Mouse (Mus musculus) embryonic facial prominence, embryonic 12.5 days (tissue): ENCODE measurements around the gene Cdc27. TPM values are rescaled to one million over a fixed set of nuclear protein-coding genes. Genes with fewer than 3 reads are reported as not detected.
A peak's percentile ranks its signal among the peaks of the same experiment; 100 is the strongest.

Source experiments
- ATAC-seq: fragments of 200-750 bp; cut with Nextera tagmentation; 2 replicates; pipeline ENCODE4 v1.8.0; 2017; ENCODE audit not compliant: insufficient number of reproducible peaks, insufficient read depth, low FRiP score, low TSS enrichment
- H3K27ac ChIP-seq: fragments of 300-500 bp; sonication (generic); 2 replicates; pipeline ENCODE4 v1.5.1; 2016; ENCODE audit warnings: mild to moderate bottlenecking
- H3K27me3 ChIP-seq: fragments of 300-500 bp; sonication (generic); 2 replicates; pipeline ENCODE4 v1.6.1; 2016; ENCODE audit warnings: mild to moderate bottlenecking, moderate library complexity
- H3K36me3 ChIP-seq: fragments of 300-500 bp; sonication (generic); 2 replicates; pipeline ENCODE4 v1.6.1; 2016; ENCODE audit warnings: mild to moderate bottlenecking
- H3K4me1 ChIP-seq: fragments of 300-500 bp; sonication (generic); 2 replicates; pipeline ENCODE4 v1.6.1; 2016
- H3K4me2 ChIP-seq: fragments of 300-500 bp; sonication (generic); replicated peaks from 2 replicates; pipeline ENCODE4 v1.6.1; 2016; ENCODE audit warnings: mild to moderate bottlenecking, moderate library complexity
- H3K4me3 ChIP-seq: fragments of 300-500 bp; sonication (generic); 2 replicates; pipeline ENCODE4 v1.5.1; 2016; ENCODE audit warnings: mild to moderate bottlenecking
- H3K9ac ChIP-seq: fragments of 300-500 bp; sonication (generic); 2 replicates; pipeline ENCODE4 v1.6.1; 2016; ENCODE audit warnings: mild to moderate bottlenecking, moderate library complexity
- H3K9me3 ChIP-seq: fragments of 300-500 bp; sonication (generic); 2 replicates; pipeline ENCODE4 v1.6.1; 2016; ENCODE audit warnings: mild to moderate bottlenecking, moderate library complexity
- WGBS: fragments of 180-500 bp; shearing (Covaris S2); methylation state at CpG from one replicate; pipeline ENCODE4 v1.1.7; 2016; 5-methylcytosine and 5-hydroxymethylcytosine counted together
- polyA plus RNA-seq: library from polyadenylated mRNA; unstranded; fragments of >200 nt; fragmentation: Nextera tagmentation; extraction: Ambion mirVana; gene quantifications from 2 replicates; pipeline ENCODE4 v1.2.1, GENCODE M21; 2016

The Cdc27 gene
- polyA plus RNA-seq, 1 experiment from 2014 or later: 52.1 TPM

DNA sequence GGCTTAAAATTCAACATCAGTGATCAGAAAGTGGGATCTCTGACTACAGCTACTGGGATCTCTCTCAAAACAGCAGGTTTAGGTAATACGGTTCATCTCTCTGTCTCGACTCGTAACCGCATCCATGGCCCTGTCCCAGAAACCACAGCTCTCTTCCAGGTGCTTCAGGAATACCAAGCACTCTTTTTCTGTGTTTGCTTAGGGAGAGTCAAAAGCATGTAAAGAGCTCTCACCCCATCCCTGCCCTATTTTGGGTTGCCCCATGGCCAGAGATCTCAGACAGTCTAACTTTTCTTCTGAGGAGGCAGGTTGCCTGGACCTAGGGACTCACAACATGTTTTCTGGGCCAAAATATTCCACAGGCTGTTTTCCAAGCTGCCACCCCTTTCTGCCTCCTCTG lies 17.9 kb upstream of the Cdc27 start:
- peaks cover 4% of the 10 kb centered on the region; the same call in 1 of the 2 replicates for H3K27me3 ChIP-seq
- no peak overlapping the region for H3K4me2 ChIP-seq
- H3K4me1 ChIP-seq: no peaks in the 10 kb centered on the region
- WGBS: 92% methylated on average over 4 of the region's 4 CpGs
- ATAC-seq: no peak
- H3K27ac ChIP-seq: no peak overlapping the region
- H3K9ac ChIP-seq: no peak overlapping the region
- no peaks in the 10 kb centered on the region for H3K36me3 ChIP-seq
- no peak overlapping the region for H3K4me3 ChIP-seq
- H3K9me3 ChIP-seq: no peaks in the 10 kb centered on the region

DNA sequence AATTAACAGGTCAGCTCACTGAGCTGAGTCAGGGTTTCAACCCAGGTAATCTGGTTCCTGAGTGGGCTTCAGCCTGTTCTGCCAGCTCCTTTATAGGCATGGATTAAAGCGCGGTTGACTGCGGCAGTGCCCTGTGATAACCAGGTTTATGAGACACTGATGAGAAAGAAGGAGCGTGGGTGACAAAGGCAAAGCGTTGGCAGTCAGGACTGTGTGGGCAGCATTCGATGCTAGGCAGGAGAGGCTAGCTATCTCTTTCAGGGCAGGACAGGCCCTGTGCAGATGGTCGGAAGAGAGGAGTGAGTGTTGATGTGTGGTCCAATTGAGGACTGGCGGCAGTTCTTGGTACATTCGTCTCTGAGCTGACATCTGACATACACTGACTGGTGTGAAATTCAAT lies 17.3 kb upstream of the Cdc27 start:
- no peak overlapping the region for H3K9ac ChIP-seq
- H3K4me1 ChIP-seq: no peaks in the 10 kb centered on the region

DNA sequence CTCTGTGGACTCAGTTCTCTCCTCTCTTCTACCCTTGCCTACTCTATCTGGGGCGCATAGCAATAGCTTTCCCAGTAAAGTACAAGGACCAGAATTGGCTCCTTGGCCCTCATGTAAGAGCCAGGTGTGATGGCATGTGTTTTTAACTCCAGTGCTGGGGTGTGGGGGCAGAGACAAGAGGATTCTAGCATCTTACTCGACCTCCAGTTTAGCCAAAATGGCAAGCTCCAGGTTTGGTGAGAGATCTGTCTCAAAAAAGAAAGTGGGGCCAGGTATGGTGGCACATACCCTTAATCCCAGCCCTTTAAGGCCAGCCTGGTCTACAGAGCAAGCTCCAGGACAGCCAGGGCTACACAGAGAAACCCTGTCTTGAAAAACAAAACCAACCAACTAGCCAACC lies 16.4 kb upstream of the Cdc27 start:
- Histone ChIP-seq H3K9me3 (no peaks in the 10 kb centered on the region), H3K9ac (no peak overlapping the region), H3K4me1 (no peaks in the 10 kb centered on the region), H3K27me3 (0 out of 2 replicates have a peak, but pooled peaks cover 4% of the 10 kb centered on the region), H3K4me2 (no peak overlapping the region), H3K27ac (no peak overlapping the region), H3K36me3 (no peaks in the 10 kb centered on the region), H3K4me3 (no peak overlapping the region)
- no peak for ATAC-seq
- WGBS: 75% methylated on average over 2 of the region's 2 CpGs

More for the DNA sequence above, 17.3 kb upstream of the Cdc27 start:
- no peaks in the 10 kb centered on the region for H3K36me3 ChIP-seq
- H3K4me3 ChIP-seq: no peak overlapping the region
- no peaks in the 10 kb centered on the region for H3K9me3 ChIP-seq
- no peak overlapping the region for H3K4me2 ChIP-seq
- peaks cover 4% of the 10 kb centered on the region; the same call in 1 of the 2 replicates for H3K27me3 ChIP-seq
- ATAC-seq: no peak
- WGBS: 81% methylated on average over 9 of the region's 9 CpGs
- no peak overlapping the region for H3K27ac ChIP-seq

DNA sequence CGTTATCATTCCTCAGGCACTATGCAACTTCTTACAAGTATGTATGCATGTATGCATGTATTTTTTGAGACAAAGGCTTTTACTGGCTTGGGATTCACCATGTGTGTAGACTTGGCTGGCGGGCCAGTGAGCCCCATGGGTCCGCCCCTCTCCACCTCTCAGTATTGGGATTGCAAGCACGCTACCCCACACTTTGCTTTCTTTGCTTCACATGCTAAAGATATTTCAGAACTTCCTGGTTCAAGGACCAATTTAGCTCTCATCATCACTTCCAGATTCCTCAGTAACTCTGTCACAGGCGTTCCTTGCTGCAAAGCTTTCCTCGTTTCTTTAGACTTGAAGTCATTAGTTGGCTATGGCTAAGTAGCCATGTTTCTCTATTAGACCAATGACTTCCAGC lies 15.7 kb upstream of the Cdc27 start:
- no peak for ATAC-seq
- no peaks in the 10 kb centered on the region for H3K4me1 ChIP-seq
- WGBS: 77% methylated on average over 6 of the region's 6 CpGs

DNA sequence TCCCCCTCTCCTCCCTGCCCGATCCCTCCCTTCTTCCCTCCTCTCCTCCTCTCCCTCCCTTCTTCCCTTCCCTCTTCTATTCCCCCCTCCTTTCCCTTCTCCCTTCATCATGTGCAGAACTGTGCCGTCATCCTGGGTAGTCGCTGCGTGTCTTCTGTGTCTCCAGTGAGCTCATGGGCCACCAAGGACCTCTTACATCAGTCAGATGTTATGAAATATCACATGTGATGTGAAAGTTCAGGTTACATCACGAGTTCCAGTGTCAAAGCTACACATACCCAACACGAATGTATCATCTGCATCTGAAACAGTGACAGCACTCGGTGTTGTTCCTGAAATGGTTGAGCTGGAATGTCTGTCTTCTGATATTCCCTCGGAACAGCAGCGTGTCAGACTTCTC lies 14.8 kb upstream of the Cdc27 start:
- Histone ChIP-seq H3K4me2 (no peak overlapping the region), H3K27me3 (no peaks in the 10 kb centered on the region), H3K9me3 (no peaks in the 10 kb centered on the region), H3K9ac (no peak overlapping the region), H3K27ac (no peak overlapping the region), H3K4me1 (no peaks in the 10 kb centered on the region), H3K4me3 (no peak overlapping the region), H3K36me3 (no peaks in the 10 kb centered on the region)
- ATAC-seq: no peak
- WGBS: 77% methylated on average over 9 of the region's 9 CpGs

More for the DNA sequence above, 15.7 kb upstream of the Cdc27 start:
- Histone ChIP-seq H3K9me3 (no peaks in the 10 kb centered on the region), H3K4me3 (no peak overlapping the region), H3K27ac (no peak overlapping the region), H3K9ac (no peak overlapping the region), H3K27me3 (no peaks in the 10 kb centered on the region), H3K36me3 (no peaks in the 10 kb centered on the region), H3K4me2 (no peak overlapping the region)

DNA sequence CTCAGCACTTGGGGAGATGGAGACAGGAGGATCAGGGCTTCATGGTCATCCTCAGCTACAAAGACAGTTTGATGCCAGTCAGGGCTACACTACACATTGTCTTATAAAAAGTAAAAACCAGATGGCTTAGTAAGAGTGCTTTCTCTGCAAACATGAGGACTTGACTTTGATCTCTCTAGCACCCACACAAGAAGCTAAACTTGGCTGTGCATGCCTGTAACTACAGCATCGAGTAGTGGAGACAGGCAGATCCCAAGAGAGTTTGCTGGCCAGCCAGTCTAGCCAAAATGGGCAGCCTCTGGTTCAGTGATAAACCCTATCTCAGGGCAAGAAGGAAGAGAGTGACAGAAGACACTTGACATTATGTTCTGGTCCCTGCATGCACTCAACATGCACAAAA lies 13.1 kb upstream of the Cdc27 start:
- no peaks in the 10 kb centered on the region for H3K9me3 ChIP-seq
- no peak overlapping the region for H3K4me3 ChIP-seq
- 67% methylated on average over 1 of the region's 1 CpGs for WGBS
- H3K36me3 ChIP-seq: no peaks in the 10 kb centered on the region
- no peak overlapping the region for H3K27ac ChIP-seq
- no peak for ATAC-seq
- no peak overlapping the region for H3K9ac ChIP-seq
- H3K4me1 ChIP-seq: no peaks in the 10 kb centered on the region
- H3K27me3 ChIP-seq: no peaks in the 10 kb centered on the region
- no peak overlapping the region for H3K4me2 ChIP-seq

DNA sequence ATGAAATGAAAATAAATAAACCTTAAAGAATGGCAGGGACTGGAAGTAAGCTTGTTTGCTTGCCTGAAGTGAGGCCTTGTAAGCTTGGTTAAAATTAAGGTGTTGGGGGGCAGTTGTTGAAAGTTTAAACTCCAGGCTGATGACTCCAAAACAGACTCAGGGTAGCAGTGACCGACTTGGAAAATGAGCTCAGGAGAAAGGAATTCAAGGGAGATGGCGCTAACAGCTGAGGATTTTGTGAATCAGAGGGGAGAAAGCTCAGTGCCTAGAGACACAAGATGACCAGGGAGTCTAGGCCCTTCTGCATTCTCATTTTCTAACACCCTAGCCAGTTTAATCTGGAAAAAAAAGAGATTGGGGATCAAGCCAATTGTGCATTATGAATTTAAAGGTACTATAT lies 10.6 kb upstream of the Cdc27 start:
- Histone ChIP-seq H3K4me3 (no peak overlapping the region), H3K4me1 (no peaks in the 10 kb centered on the region)
- no peak for ATAC-seq

DNA sequence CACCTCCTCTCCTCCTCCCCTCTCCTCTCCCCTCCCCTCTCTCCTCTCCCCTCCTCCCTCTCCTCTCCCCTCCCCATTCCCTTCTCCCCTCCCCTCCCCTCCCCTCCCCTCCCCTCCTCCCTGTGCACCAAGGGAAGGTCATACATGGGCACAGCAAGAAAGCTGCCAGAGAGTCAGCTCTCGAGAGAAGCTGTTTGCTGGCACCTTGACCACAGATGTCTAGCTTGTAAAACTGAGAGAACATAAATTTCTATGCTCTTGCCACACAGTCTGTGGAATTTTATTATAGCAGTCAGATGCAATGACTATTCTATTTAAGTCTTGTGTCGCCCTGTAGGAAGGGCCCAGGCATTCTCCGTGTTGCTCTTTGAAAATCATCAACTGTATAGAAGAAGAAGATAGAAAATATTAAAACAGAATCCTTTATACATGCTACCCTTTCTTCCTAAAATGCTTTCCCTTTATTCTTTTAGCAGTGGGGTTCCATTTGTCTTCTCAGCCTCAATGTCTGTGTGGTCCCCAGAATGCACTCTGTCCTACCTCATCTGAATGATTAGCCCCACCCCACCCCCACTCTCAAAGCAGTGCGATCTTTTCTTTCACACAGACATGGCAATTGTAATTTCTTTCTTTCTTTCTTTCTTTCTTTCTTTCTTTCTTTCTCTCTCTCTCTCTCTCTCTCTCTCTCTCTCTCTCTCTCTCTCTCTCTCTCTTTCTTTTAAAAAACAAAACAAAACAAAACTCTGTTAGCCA lies 8.4 kb upstream of the Cdc27 start:
- Histone ChIP-seq H3K4me3 (no peak overlapping the region), H3K27me3 (no peaks in the 10 kb centered on the region), H3K4me2 (no peak overlapping the region), H3K36me3 (no peaks in the 10 kb centered on the region), H3K27ac (no peak overlapping the region), H3K4me1 (no peaks in the 10 kb centered on the region), H3K9me3 (no peaks in the 10 kb centered on the region), H3K9ac (no peak overlapping the region)
- WGBS: 67% methylated on average over 4 of the region's 4 CpGs
- no peak for ATAC-seq

More for the DNA sequence above, 10.6 kb upstream of the Cdc27 start:
- no peaks in the 10 kb centered on the region for H3K9me3 ChIP-seq
- H3K4me2 ChIP-seq: no peak overlapping the region
- H3K9ac ChIP-seq: no peak overlapping the region
- no peaks in the 10 kb centered on the region for H3K27me3 ChIP-seq
- no peak overlapping the region for H3K27ac ChIP-seq
- WGBS: 51% methylated on average over 2 of the region's 2 CpGs
- H3K36me3 ChIP-seq: no peaks in the 10 kb centered on the region

DNA sequence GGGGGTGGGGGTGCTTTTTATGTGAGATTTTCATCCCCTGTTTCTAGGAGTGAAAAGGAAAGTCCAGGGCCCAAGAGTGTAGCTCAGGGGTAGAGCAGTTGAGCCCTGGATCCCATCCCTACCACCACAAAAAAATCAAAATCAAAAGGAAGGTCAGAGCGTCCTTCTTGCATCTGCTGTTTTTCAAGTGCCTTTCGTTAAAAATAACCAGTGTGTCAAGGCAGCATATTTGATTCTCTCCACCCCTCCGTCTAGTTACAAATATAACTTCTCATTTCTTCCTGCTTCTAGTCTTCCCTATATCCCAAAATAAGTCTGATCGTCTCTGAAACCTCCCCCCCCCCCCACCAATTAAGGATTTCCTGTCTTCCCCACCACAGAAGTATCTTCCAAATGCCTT lies 7.6 kb upstream of the Cdc27 start:
- Histone ChIP-seq H3K4me1 (no peaks in the 10 kb centered on the region), H3K27ac (no peak overlapping the region), H3K9me3 (no peaks in the 10 kb centered on the region), H3K4me2 (no peak overlapping the region), H3K4me3 (no peak overlapping the region), H3K9ac (no peak overlapping the region), H3K27me3 (no peaks in the 10 kb centered on the region), H3K36me3 (no peaks in the 10 kb centered on the region)
- WGBS: 73% methylated on average over 4 of the region's 4 CpGs
- no peak for ATAC-seq

DNA sequence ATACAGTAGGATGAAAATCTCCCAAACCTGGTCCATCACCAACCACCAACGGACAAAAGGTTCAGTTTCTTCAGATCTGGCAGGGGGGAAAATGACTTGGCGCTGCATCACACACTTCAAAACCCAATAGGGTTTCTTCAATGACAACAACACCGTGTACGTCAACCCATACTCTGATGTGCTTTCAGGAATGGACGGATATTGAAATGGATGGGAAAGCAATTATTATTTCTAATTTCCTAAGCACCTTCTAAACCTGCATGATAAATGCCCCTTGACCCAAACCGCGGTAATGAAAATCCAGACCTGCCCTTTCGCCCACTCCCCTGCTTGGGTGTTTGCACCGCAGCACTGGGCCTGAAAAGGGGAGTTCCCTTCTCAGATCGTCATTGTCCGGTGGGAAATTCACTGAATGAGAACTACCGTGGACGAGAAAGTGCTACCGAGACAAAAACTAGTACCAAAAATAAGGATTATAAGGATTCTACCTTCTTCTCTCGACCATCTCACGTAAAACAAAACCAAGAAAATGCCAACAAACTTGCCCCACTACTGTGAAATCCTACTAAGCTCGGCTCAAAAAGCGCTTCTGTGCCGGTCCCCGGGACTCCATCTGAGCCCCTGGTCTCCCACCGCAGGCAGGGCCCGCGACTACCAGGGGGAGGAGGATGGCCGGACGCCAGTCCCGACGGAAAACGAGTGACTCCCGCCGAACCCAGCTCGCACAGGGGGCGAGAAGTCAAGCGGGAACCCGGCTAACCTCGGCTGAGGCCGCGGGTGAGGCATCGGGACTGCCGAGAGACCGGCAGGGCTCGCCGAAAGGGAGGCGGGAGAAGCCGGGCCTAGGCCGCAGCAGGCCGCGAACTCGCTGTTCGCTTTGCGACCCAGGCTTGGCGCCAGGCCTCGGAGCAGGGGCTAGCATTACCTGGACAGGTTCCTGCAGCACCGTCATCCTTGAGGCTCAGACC lies 698 bp downstream of the Cdc27 start:
- no peaks in the 10 kb centered on the region for H3K27me3 ChIP-seq
- H3K27ac ChIP-seq: peak overlapping the region; percentile 92
- under 1% methylated on average over 53 of the region's 53 CpGs for WGBS
- peaks cover 10% of the 10 kb centered on the region; the same call in 1 of the 2 replicates for H3K4me1 ChIP-seq
- ATAC-seq: peak; percentile 80
- H3K9ac ChIP-seq: peak overlapping the region; percentile 98
- H3K9me3 ChIP-seq: no peaks in the 10 kb centered on the region
- peak overlapping the region; percentile 92 for H3K4me3 ChIP-seq
- H3K4me2 ChIP-seq: peak overlapping the region; percentile 64
- 0 out of 2 replicates have a peak, but pooled peaks cover 7% of the 10 kb centered on the region for H3K36me3 ChIP-seq

DNA sequence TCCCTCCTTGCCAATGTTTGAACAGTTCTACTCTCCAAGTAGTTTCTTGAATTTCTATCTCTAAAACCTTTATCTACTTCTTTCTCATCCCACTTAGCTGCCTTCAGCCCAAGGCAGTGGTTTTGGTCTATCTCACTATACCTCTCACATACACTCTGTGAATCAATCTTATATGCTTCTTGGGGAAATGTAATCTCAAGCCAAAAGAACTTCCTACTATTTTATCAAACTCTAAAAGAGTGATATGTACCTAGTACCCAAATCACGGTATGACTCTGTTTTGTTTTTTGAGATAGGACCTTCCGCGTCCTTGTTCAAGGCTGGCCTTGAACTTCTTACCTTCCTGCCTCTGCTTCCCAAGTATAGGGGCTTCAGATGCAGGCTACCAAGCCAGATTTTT lies 2.9 kb downstream of the Cdc27 start:
- Histone ChIP-seq H3K4me1 (peaks cover 10% of the 10 kb centered on the region; the same call in 1 of the 2 replicates), H3K27ac (no peak overlapping the region), H3K4me3 (no peak overlapping the region), H3K36me3 (0 out of 2 replicates have a peak, but pooled peaks cover 7% of the 10 kb centered on the region), H3K9ac (no peak overlapping the region), H3K27me3 (no peaks in the 10 kb centered on the region), H3K9me3 (no peaks in the 10 kb centered on the region), H3K4me2 (no peak overlapping the region)
- ATAC-seq: no peak
- WGBS: 93% methylated on average over 3 of the region's 3 CpGs
